Mouse (Mus musculus) embryonic facial prominence, embryonic 12.5 days (tissue): ENCODE measurements around the gene Sox13. TPM values are rescaled to one million over a fixed set of nuclear protein-coding genes. Genes with fewer than 3 reads are reported as not detected.

Source experiments
- ATAC-seq: fragments of 200-750 bp; cut with Nextera tagmentation; 2 replicates; pipeline ENCODE4 v1.8.0; 2017; ENCODE audit not compliant: insufficient number of reproducible peaks, insufficient read depth, low FRiP score, low TSS enrichment
- H3K27ac ChIP-seq: fragments of 300-500 bp; sonication (generic); 2 replicates; pipeline ENCODE4 v1.5.1; 2016; ENCODE audit warnings: mild to moderate bottlenecking
- H3K27me3 ChIP-seq: fragments of 300-500 bp; sonication (generic); 2 replicates; pipeline ENCODE4 v1.6.1; 2016; ENCODE audit warnings: mild to moderate bottlenecking, moderate library complexity
- H3K36me3 ChIP-seq: fragments of 300-500 bp; sonication (generic); 2 replicates; pipeline ENCODE4 v1.6.1; 2016; ENCODE audit warnings: mild to moderate bottlenecking
- H3K4me1 ChIP-seq: fragments of 300-500 bp; sonication (generic); 2 replicates; pipeline ENCODE4 v1.6.1; 2016
- H3K4me2 ChIP-seq: fragments of 300-500 bp; sonication (generic); replicated peaks from 2 replicates; pipeline ENCODE4 v1.6.1; 2016; ENCODE audit warnings: mild to moderate bottlenecking, moderate library complexity
- H3K4me3 ChIP-seq: fragments of 300-500 bp; sonication (generic); 2 replicates; pipeline ENCODE4 v1.5.1; 2016; ENCODE audit warnings: mild to moderate bottlenecking
- H3K9ac ChIP-seq: fragments of 300-500 bp; sonication (generic); 2 replicates; pipeline ENCODE4 v1.6.1; 2016; ENCODE audit warnings: mild to moderate bottlenecking, moderate library complexity
- H3K9me3 ChIP-seq: fragments of 300-500 bp; sonication (generic); 2 replicates; pipeline ENCODE4 v1.6.1; 2016; ENCODE audit warnings: mild to moderate bottlenecking, moderate library complexity
- WGBS: fragments of 180-500 bp; shearing (Covaris S2); methylation state at CpG from one replicate; pipeline ENCODE4 v1.1.7; 2016; 5-methylcytosine and 5-hydroxymethylcytosine counted together
- polyA plus RNA-seq: library from polyadenylated mRNA; unstranded; fragments of >200 nt; fragmentation: Nextera tagmentation; extraction: Ambion mirVana; gene quantifications from 2 replicates; pipeline ENCODE4 v1.2.1, GENCODE M21; 2016

Gene Sox13
- polyA plus RNA-seq, 1 experiment from 2014 or later: 9.4 TPM

- Histone ChIP-seq H3K27me3 (peaks cover 32% of the 10 kb centered on the region), H3K27ac (no peak within 1 kb of the TSS)
Observed at GRCm38 (mm10) chr1:133363276-133364021, 60.7 kb downstream of the Sox13 start, which contains the start of gene Etnk2. Gene Etnk2, plus strand, starts transcription at chr1:133363572.

GRCm38 (mm10) chr1:133362103-133362502 lies 62.1 kb downstream of the Sox13 start:
- Histone ChIP-seq H3K9ac (no peak overlapping the region), H3K27ac (no peak overlapping the region), H3K4me3 (no peak overlapping the region), H3K27me3 (peaks cover 32% of the 10 kb centered on the region), H3K4me2 (no peak overlapping the region), H3K4me1 (peaks cover 9% of the 10 kb centered on the region), H3K9me3 (no peaks in the 10 kb centered on the region), H3K36me3 (no peaks in the 10 kb centered on the region)
- ATAC-seq: no peak
- WGBS: 87% methylated on average over 5 of the region's 5 CpGs

More at GRCm38 (mm10) chr1:133363276-133364021, 60.7 kb downstream of the Sox13 start, which contains the start of gene Etnk2:
- peak; percentile 58 for ATAC-seq
- Histone ChIP-seq H3K36me3 (no peaks in the 10 kb centered on the region), H3K9me3 (no peaks in the 10 kb centered on the region), H3K4me3 (peak within 1 kb of the TSS; percentile 66), H3K4me1 (peaks cover 20% of the 10 kb centered on the region), H3K9ac (peak within 1 kb of the TSS; percentile 38; the same call in 1 of the 2 replicates), H3K4me2 (peak within 1 kb of the TSS; percentile 97)
- 1% methylated on average over 52 of the region's 52 CpGs for WGBS

- Histone ChIP-seq H3K4me3 (no peak overlapping the region), H3K27me3 (peaks cover 32% of the 10 kb centered on the region)
- ATAC-seq: no peak
Observed at GRCm38 (mm10) chr1:133361006-133361405, 63.2 kb downstream of the Sox13 start.

GRCm38 (mm10) chr1:133356330-133356729 lies 67.8 kb downstream of the Sox13 start:
- H3K4me3 ChIP-seq: no peak overlapping the region
- ATAC-seq: no peak
- H3K4me1 ChIP-seq: peaks cover 8% of the 10 kb centered on the region
- WGBS: 59% methylated on average over 8 of the region's 8 CpGs
- H3K27ac ChIP-seq: no peak overlapping the region
- H3K36me3 ChIP-seq: no peaks in the 10 kb centered on the region
- H3K9ac ChIP-seq: no peak overlapping the region
- no peaks in the 10 kb centered on the region; the same call in 1 of the 2 replicates for H3K27me3 ChIP-seq
- H3K9me3 ChIP-seq: no peaks in the 10 kb centered on the region
- no peak overlapping the region for H3K4me2 ChIP-seq

More at GRCm38 (mm10) chr1:133361006-133361405, 63.2 kb downstream of the Sox13 start:
- Histone ChIP-seq H3K4me1 (peaks cover 10% of the 10 kb centered on the region), H3K9ac (no peak overlapping the region), H3K9me3 (no peaks in the 10 kb centered on the region), H3K27ac (no peak overlapping the region), H3K36me3 (no peaks in the 10 kb centered on the region), H3K4me2 (no peak overlapping the region)
- 91% methylated on average over 6 of the region's 6 CpGs for WGBS

GRCm38 (mm10) chr1:133355912-133356311 lies 68.3 kb downstream of the Sox13 start:
- Histone ChIP-seq H3K27me3 (no peaks in the 10 kb centered on the region; the same call in 1 of the 2 replicates), H3K4me3 (no peak overlapping the region), H3K36me3 (no peaks in the 10 kb centered on the region), H3K4me2 (no peak overlapping the region), H3K4me1 (peaks cover 8% of the 10 kb centered on the region), H3K9me3 (no peaks in the 10 kb centered on the region), H3K27ac (no peak overlapping the region), H3K9ac (no peak overlapping the region)
- no peak for ATAC-seq
- 53% methylated on average over 15 of the region's 15 CpGs for WGBS

GRCm38 (mm10) chr1:133355469-133355868 lies 68.7 kb downstream of the Sox13 start:
- no peak overlapping the region for H3K27ac ChIP-seq

GRCm38 (mm10) chr1:133353371-133353809 lies 70.8 kb downstream of the Sox13 start:
- Histone ChIP-seq H3K4me1 (peaks cover 8% of the 10 kb centered on the region), H3K4me3 (no peak overlapping the region), H3K36me3 (no peaks in the 10 kb centered on the region), H3K27ac (no peak overlapping the region), H3K27me3 (no peaks in the 10 kb centered on the region; the same call in 1 of the 2 replicates), H3K9ac (no peak overlapping the region), H3K4me2 (no peak overlapping the region), H3K9me3 (no peaks in the 10 kb centered on the region)
- ATAC-seq: no peak
- WGBS: 54% methylated on average over 12 of the region's 12 CpGs

More at GRCm38 (mm10) chr1:133355469-133355868, 68.7 kb downstream of the Sox13 start:
- Histone ChIP-seq H3K27me3 (no peaks in the 10 kb centered on the region; the same call in 1 of the 2 replicates), H3K4me1 (peaks cover 8% of the 10 kb centered on the region), H3K4me2 (no peak overlapping the region), H3K36me3 (no peaks in the 10 kb centered on the region), H3K9me3 (no peaks in the 10 kb centered on the region), H3K4me3 (no peak overlapping the region), H3K9ac (no peak overlapping the region)
- 41% methylated on average over 5 of the region's 5 CpGs for WGBS
- ATAC-seq: no peak

GRCm38 (mm10) chr1:133351762-133352161 lies 72.4 kb downstream of the Sox13 start:
- Histone ChIP-seq H3K27me3 (no peaks in the 10 kb centered on the region; the same call in 1 of the 2 replicates), H3K4me2 (no peak overlapping the region), H3K4me1 (peaks cover 8% of the 10 kb centered on the region), H3K4me3 (no peak overlapping the region), H3K9ac (no peak overlapping the region), H3K9me3 (no peaks in the 10 kb centered on the region), H3K36me3 (no peaks in the 10 kb centered on the region), H3K27ac (no peak overlapping the region)
- no peak for ATAC-seq
- WGBS: 49% methylated on average over 9 of the region's 9 CpGs

- Histone ChIP-seq H3K4me1 (no peaks in the 10 kb centered on the region), H3K9ac (no peak within 1 kb of the TSS), H3K36me3 (no peaks in the 10 kb centered on the region), H3K4me2 (no peak within 1 kb of the TSS), H3K27me3 (no peaks in the 10 kb centered on the region; the same call in 1 of the 2 replicates), H3K27ac (no peak within 1 kb of the TSS), H3K4me3 (no peak within 1 kb of the TSS), H3K9me3 (no peaks in the 10 kb centered on the region)
- WGBS: 87% methylated on average over 1 of the region's 1 CpGs
- ATAC-seq: no peak
Observed at GRCm38 (mm10) chr1:133350210-133350609, 74.0 kb downstream of the Sox13 start, which contains the start of gene Ren1. Gene Ren1, plus strand, starts transcription at chr1:133350510.

GRCm38 (mm10) chr1:133347693-133348520 lies 76.3 kb downstream of the Sox13 start:
- Histone ChIP-seq H3K4me2 (no peak overlapping the region), H3K27me3 (no peaks in the 10 kb centered on the region), H3K4me3 (no peak overlapping the region), H3K27ac (no peak overlapping the region), H3K9ac (no peak overlapping the region), H3K36me3 (no peaks in the 10 kb centered on the region), H3K4me1 (no peaks in the 10 kb centered on the region), H3K9me3 (no peaks in the 10 kb centered on the region)
- WGBS: 74% methylated on average over 11 of the region's 11 CpGs
- no peak for ATAC-seq

GRCm38 (mm10) chr1:133347226-133347625 lies 77.0 kb downstream of the Sox13 start:
- Histone ChIP-seq H3K9ac (no peak overlapping the region), H3K4me1 (no peaks in the 10 kb centered on the region), H3K27ac (no peak overlapping the region), H3K4me3 (no peak overlapping the region), H3K9me3 (no peaks in the 10 kb centered on the region), H3K36me3 (no peaks in the 10 kb centered on the region), H3K4me2 (no peak overlapping the region), H3K27me3 (no peaks in the 10 kb centered on the region)
- WGBS: 73% methylated on average over 3 of the region's 3 CpGs
- ATAC-seq: no peak
